Mouse (Mus musculus) hematopoietic stem cell, adult 5-6 weeks (primary cell): ENCODE results near the gene Prim2. TPM values are rescaled to one million over a fixed set of nuclear protein-coding genes. Genes with fewer than 3 reads are reported as not detected.
A peak's percentile ranks its signal among the peaks of the same experiment; 100 is the strongest.

Experiments
- ATAC-seq, 2 experiments: fragments of 125-278 bp in 1 of 2; replicated peaks in 1 of 2; 2 replicates each; pipeline ENCODE4 v1.8.0; 2016 to 2017; ENCODE audit warnings: inconsistent platforms in 2 of 2, mild to moderate bottlenecking in 2 of 2, moderate number of reproducible peaks in 2 of 2, low read depth in 1 of 2, moderate TSS enrichment in 1 of 2; ENCODE audit not compliant: low FRiP score in 2 of 2, poor library complexity in 2 of 2, severe bottlenecking in 2 of 2, insufficient read depth in 1 of 2, low TSS enrichment in 1 of 2
- total RNA-seq: library from RNA; stranded (forward); fragments of 172-1452, 232-1000 nt; gene quantifications from 2 replicates; pipeline ENCODE4 v1.2.3, GENCODE M21; 2017

Gene Prim2
- total RNA-seq = 62.6 and 81.5 TPM in 2 replicates

DNA sequence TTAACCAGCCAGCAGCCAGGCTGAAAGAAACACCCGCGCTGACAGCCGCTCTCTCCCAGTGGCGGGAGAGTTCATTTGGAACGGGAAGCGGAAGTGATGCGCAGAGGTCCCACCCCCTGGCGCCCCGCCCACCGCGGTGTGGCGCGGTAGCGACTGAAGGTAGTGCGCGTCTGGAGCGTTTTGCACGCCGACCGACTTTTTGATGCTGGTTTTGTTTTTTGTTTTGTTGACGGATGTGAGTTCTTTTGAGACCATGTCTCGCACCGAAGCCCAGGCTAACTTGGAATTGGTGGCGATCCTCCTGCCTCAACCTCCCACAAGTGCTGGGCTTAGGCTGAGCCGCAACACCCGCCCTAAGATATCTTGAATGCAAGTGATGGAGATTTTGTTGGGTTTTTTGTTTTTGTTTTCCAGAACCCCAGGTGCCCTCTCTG is at the start of gene Prim2:
Gene Prim2 (minus strand): TSS at position 88 of the 434 bp plus-strand sequence.
- peak; percentile 91 to 92 for ATAC-seq

DNA sequence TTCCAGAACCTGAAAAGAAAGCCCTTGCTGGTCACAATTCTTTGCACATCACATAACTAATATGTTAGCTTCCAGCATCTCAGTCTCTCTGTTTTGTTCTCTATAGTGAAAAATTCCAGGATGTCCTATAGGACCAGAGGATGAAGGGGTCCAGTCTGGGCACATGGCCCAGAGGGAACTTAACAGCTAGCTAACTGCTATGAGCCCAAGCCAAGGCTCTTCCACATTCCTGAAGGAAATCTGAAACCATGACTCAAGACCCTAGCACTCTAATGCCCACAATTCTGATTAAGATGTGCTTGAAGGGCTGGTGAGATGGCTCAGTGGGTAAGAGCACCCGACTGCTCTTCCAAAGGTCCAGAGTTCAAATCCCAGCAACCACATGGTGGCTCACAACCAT is 48.0 kb upstream of the Prim2 start:
- no peak for ATAC-seq

DNA sequence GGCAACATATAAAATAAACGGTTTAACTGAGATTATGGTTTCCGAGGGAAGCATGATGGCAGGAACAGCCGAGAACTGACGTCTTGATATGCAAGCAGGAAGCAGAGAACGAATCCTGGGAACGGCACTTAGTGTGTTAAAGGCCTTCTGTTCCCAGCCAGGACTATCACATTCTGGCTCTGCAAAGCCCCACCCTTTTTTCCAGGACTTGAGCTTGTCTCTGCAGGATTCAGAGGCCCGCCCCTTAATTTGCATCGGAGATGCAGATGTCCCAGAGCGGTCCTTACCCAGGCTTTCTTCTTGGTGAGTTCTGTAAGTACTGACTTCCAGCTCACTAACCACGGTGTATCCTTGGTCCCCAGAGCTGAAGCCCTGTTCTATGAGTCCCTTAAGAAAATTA is 45.2 kb upstream of the Prim2 start:
- no peak for ATAC-seq

DNA sequence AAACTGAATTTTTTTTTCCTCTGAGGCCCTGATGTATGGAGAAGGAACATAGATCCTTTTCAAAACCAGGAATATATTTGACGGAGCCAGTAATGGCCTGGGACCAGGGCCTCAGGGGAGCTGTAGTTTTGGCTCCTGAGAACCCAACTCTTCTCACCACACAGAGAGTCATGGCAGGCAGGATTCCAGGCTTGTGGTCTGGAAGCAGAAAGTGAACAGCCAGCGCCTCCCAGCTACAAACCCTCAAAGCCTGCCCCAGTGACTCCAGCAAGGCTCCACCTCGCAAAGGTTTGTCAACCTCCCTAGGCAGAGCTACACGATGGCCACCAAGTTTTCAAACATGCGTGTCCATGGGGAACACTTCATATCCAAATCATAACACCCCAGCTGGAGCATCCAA is 42.4 kb upstream of the Prim2 start:
- ATAC-seq = no peak; a peak in 1 of 4 replicates

- ATAC-seq = no peak
Observed at GRCm38 (mm10) chr1:33709615-33710014, 40.0 kb upstream of the Prim2 start.

- no peak for ATAC-seq
Observed at GRCm38 (mm10) chr1:33701244-33701643, 31.6 kb upstream of the Prim2 start.

GRCm38 (mm10) chr1:33696016-33696415 is 26.4 kb upstream of the Prim2 start:
- ATAC-seq = no peak

- no peak for ATAC-seq
Observed at GRCm38 (mm10) chr1:33693893-33694292, 24.3 kb upstream of the Prim2 start.

- ATAC-seq = no peak
Observed at GRCm38 (mm10) chr1:33690087-33690448, 20.5 kb upstream of the Prim2 start.

- ATAC-seq = no peak
Observed at GRCm38 (mm10) chr1:33689446-33690086, 20.0 kb upstream of the Prim2 start.

- no peak for ATAC-seq
Observed at GRCm38 (mm10) chr1:33688810-33689209, 19.2 kb upstream of the Prim2 start.

DNA sequence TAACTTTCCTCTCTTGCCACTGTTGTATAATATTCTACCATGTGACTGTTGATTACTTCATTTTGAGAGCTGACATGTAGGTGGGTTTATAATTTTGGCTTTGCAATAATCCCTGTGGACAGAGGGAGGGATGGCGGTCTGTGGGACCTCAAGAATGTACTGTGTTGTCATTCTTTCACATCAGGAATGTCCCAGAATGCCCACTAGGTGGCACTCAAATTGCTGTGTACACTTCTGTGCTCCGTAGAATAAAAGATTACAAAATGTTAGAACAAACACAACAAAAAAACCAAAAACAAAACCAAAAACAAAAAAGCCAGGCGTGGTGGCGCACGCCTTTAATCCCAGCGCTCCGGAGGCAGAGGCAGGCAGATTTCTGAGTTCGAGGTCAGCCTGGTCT is 14.9 kb upstream of the Prim2 start:
- peak; percentile 70 to 86 for ATAC-seq

DNA sequence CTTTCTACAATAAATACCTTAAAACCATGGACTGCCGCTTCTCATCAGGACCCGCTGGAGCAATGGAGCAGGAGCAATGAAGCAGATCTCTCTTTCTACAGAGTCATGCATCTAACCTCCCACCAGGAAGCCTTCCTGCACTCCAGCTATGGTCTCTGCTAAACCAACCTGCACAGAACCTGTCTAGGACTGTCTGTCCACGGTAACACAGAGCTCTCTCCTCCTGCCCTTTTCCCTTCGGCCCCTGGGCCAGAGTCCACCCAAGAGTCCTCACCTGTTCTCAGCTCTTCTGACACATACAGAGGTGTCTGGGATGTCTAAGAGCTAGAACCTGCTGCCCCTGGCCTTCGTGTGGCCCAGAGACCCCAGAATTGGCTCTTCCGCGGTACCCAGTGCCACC is 11.3 kb upstream of the Prim2 start:
- no peak for ATAC-seq

DNA sequence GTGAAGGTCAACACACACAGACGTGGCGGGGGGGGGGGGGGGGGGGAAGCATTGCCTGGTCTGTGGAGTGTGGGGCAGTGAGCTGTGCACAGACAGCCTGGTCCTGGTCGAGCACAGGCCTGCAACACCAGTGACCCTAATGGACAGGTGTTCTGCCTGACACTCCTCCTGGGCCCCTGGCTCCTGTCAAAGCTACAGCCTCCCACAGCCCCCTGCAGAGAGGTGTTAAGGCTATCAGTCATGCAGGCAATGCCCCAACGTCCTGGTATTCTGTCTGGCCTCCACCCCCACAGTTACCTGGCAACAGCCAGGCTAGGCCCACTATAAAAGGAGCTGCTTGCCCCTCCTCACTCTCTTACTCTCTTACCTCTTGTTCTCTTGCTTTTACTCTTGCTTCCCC is 10.8 kb upstream of the Prim2 start:
- no peak for ATAC-seq

DNA sequence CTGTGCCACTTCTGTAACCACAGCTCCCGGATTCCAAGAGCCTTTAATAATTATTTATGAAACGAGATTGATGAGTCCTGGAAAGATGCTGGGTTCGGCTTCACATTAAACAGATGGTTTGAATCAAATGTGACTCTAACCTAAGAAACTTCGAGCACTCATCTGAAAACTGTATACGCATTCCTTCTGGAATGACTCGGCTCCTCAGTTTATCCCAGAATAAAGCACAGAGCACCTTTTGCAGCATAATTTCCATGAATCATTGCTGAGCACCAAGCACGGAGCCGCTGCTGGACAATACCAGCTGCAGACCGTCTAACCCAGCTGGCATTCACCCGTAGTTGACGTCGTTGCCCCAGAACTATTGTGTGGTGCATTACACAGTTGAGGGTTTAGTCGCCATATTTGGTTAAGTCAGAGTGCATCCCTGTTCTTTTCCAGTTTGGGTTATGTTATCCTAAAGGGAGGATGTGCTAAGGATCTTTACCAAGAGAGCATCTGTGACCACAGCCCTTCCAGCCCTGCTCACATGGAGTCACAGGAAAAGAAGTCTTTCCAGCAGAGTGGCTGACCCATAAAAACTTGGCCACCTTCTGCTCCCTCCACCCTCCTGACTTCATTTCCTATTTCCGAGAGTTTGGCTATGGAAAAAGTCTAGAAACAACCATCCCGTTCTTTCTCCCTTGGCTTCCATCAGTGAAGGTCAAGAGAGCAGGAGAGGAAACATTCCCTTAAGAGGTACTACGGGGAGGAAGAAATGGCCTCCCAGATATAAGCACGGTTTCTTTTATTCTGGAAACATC is 3.8 kb upstream of the Prim2 start:
- no peak for ATAC-seq

GRCm38 (mm10) chr1:33672514-33672913 is 2.9 kb upstream of the Prim2 start:
- ATAC-seq = peak in 1 of 2 experiments; percentile 24; a peak in 1 of 4 replicates

GRCm38 (mm10) chr1:33672083-33672482 is 2.5 kb upstream of the Prim2 start:
- ATAC-seq = no peak

GRCm38 (mm10) chr1:33671441-33671840 is 1.8 kb upstream of the Prim2 start:
- ATAC-seq = no peak

DNA sequence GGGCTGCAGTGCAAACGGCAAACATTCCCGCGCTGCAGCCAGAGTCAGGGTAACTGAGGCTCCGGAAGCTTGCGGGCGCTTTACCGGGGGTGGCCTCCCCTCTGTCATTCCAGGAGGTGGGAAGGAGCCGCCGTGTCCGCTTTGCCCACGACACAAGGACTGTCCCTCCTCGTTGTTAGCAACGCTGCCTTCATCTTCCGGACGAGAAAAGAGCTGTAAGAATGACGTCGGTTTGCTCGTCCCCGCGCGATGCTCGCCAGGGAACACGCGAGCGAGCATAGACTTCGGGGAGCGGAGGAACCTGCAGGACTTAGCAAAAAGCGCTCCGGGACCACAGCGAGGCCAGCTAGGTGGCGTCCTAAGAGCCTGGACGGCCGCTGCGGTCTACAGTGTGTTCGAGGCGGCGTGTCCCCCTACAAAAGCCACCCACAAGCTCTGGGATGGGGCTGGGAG is 595 bp upstream of the Prim2 start:
- peak; percentile 81 to 82 for ATAC-seq
